ENCODE assay signal across 8 mouse cellular contexts in genomic region chr11:114851269-114851607, GRCm38 (mm10). TPM values are rescaled to one million over a fixed set of nuclear protein-coding genes. Genes with fewer than 3 reads are reported as not detected.
DNase-seq lines count a peak whose midpoint lies in the region; ATAC-seq and TF ChIP-seq lines count a peak whose summit lies in the region.

No protein-coding gene starts in this region.

- H3K9ac ChIP-seq in limb, embryonic 14.5 days (ENCODE audit: low read depth, low read length, severe bottlenecking) = peak overlapping the region; percentile 87

- H3K27me3 ChIP-seq in limb, embryonic 14.5 days (ENCODE audit: control insufficient read depth, insufficient read depth, low read length) = no peaks in the 10 kb centered on the region

- H3K4me3 ChIP-seq in embryonic fibroblast, embryonic 13.5 days (ENCODE audit: insufficient read depth, low read length) = peak overlapping the region; percentile 55
- peak overlapping the region; percentile 81 for H3K4me3 ChIP-seq in limb, embryonic 14.5 days (replicated peaks; ENCODE audit: low read length)

- DNase-seq in layer of hippocampus, adult 11-12 months (ENCODE audit: low spot score) = peak; percentile 14
- no peak for DNase-seq in layer of hippocampus, adult 9-11 months
- DNase-seq in limb, embryonic 14.5 days (ENCODE audit: low spot score) = peak; percentile 23
- peak; percentile 43 for DNase-seq in retina, embryonic 14.5 days (ENCODE audit: low spot score)
- no peak for DNase-seq in thymus, postnatal 36 days

- TF ChIP-seq POLR2A in embryonic fibroblast, embryonic 13.5 days (IDR thresholded peaks at IDR 0.05; ENCODE audit: low read depth, low read length) = no peak
- no peak for TF ChIP-seq POLR2A in limb, embryonic 14.5 days (IDR thresholded peaks at IDR 0.05; ENCODE audit: borderline replicate concordance, extremely low read depth, insufficient read depth, insufficient read length)

- no peaks in the 10 kb centered on the region for H3K36me3 ChIP-seq in limb, embryonic 14.5 days (ENCODE audit: control insufficient read depth, insufficient read depth, low read length)

- peak overlapping the region; percentile 99 for H3K4me2 ChIP-seq in limb, embryonic 14.5 days (replicated peaks; ENCODE audit: low read depth, low read length, severe bottlenecking)

- no peak overlapping the region for H3K27ac ChIP-seq in embryonic fibroblast, embryonic 13.5 days (ENCODE audit: insufficient read depth, low read length)
- H3K27ac ChIP-seq in limb, embryonic 14.5 days (replicated peaks; ENCODE audit: low read depth, low read length) = peak overlapping the region; percentile 96

- no peaks in the 10 kb centered on the region for H3K4me1 ChIP-seq in embryonic fibroblast, embryonic 13.5 days (ENCODE audit: control insufficient read depth, insufficient read depth, low read length)
- H3K4me1 ChIP-seq in limb, embryonic 14.5 days (ENCODE audit: control insufficient read depth, insufficient read depth, low read length) = peaks cover 21% of the 10 kb centered on the region

- H3K9me3 ChIP-seq in limb, embryonic 14.5 days (ENCODE audit: control insufficient read depth, low read length) = no peaks in the 10 kb centered on the region

- 0% methylated on average over 25 of the region's 27 CpGs for WGBS in limb, embryonic 14.5 days

- peak; percentile 34 for ATAC-seq in cerebellum, adult (ENCODE audit: insufficient number of reproducible peaks, low FRiP score, low TSS enrichment)
- peak; percentile 38 for ATAC-seq in limb, embryonic 14.5 days (ENCODE audit: low FRiP score, low read depth)
- ATAC-seq in CD4-positive, CD25-positive, alpha-beta regulatory T cell, adult 4 months = no peak

- TF ChIP-seq CTCF in embryonic fibroblast, embryonic 13.5 days (IDR thresholded peaks at IDR 0.05; ENCODE audit: borderline replicate concordance, insufficient read depth, low read length) = no peak

RNA-seq across cellular contexts. Expression of gene Gprc5c, which starts 0.3 kb away (rescaled TPM):
- 6.4 and 9.2 TPM in 2 replicates for polyA plus RNA-seq in embryonic fibroblast, embryonic 13.5 days (2011; ENCODE audit: insufficient read length, low read depth, missing spikeins)
- polyA plus RNA-seq in limb, embryonic 14.5 days (2012; rRNA removed) = 34.1 and 48.8 TPM in 2 replicates
- 35.5 and 42.3 TPM in 2 replicates for polyA plus RNA-seq in limb, embryonic 14.5 days (2014; fragmentation: Nextera tagmentation; extraction: Ambion mirVana)
- not detected for polyA plus RNA-seq in CD4-positive, CD25-positive, alpha-beta regulatory T cell, adult 4 months (2017; shearing (Covaris generic))

RNA-seq across cellular contexts. Expression of gene Cd300a, which starts 38.6 kb away (rescaled TPM):
- polyA plus RNA-seq in embryonic fibroblast, embryonic 13.5 days (2011; ENCODE audit: insufficient read length, low read depth, missing spikeins) = 0.84 TPM in 1 of 2 replicates, not detected in the other
- 2.2 and 3.1 TPM in 2 replicates for polyA plus RNA-seq in limb, embryonic 14.5 days (2012; rRNA removed)
- 1.2 and 1.5 TPM in 2 replicates for polyA plus RNA-seq in limb, embryonic 14.5 days (2014; fragmentation: Nextera tagmentation; extraction: Ambion mirVana)
- under 1 TPM; 0.11 to 0.37 TPM for polyA plus RNA-seq in CD4-positive, CD25-positive, alpha-beta regulatory T cell, adult 4 months (2017; shearing (Covaris generic))

RNA-seq across cellular contexts. Expression of gene Gpr142, which starts 52.5 kb away (rescaled TPM):
- not detected in 2 replicates for polyA plus RNA-seq in embryonic fibroblast, embryonic 13.5 days (2011; ENCODE audit: insufficient read length, low read depth, missing spikeins)
- polyA plus RNA-seq in limb, embryonic 14.5 days (2012; rRNA removed) = 0.19 TPM in 1 of 2 replicates, not detected in the other
- polyA plus RNA-seq in limb, embryonic 14.5 days (2014; fragmentation: Nextera tagmentation; extraction: Ambion mirVana) = not detected in 2 replicates
- not detected for polyA plus RNA-seq in CD4-positive, CD25-positive, alpha-beta regulatory T cell, adult 4 months (2017; shearing (Covaris generic))

RNA-seq across cellular contexts. Expression of gene Btbd17, which starts 55.5 kb away (rescaled TPM):
- not detected in 2 replicates for polyA plus RNA-seq in embryonic fibroblast, embryonic 13.5 days (2011; ENCODE audit: insufficient read length, low read depth, missing spikeins)
- 2.7 and 3.2 TPM in 2 replicates for polyA plus RNA-seq in limb, embryonic 14.5 days (2012; rRNA removed)
- polyA plus RNA-seq in limb, embryonic 14.5 days (2014; fragmentation: Nextera tagmentation; extraction: Ambion mirVana) = 1.00 and 1.4 TPM in 2 replicates
- polyA plus RNA-seq in CD4-positive, CD25-positive, alpha-beta regulatory T cell, adult 4 months (2017; shearing (Covaris generic)) = not detected

Comparison
In these comparisons a context has a peak if more than half of its experiments do, and no peak if none do; other contexts are left out.
1. DNase-seq: peak in layer of hippocampus, adult 11-12 months (single experiment), limb, embryonic 14.5 days (single experiment) and retina, embryonic 14.5 days (single experiment); none in layer of hippocampus, adult 9-11 months (single experiment) and thymus, postnatal 36 days (0 of 2).